Mouse (Mus musculus) brown adipose tissue, adult 24 weeks (tissue): Measurements from ENCODE around the gene Prss29. TPM values are rescaled to one million over a fixed set of nuclear protein-coding genes. Genes with fewer than 3 reads are reported as not detected.

ENCODE experiments used
- H3K27ac ChIP-seq: fragments of 200-500 bp; replicated peaks from 2 replicates; pipeline ENCODE4 v1.5.1; 2012; ENCODE audit warnings: low read depth, mild to moderate bottlenecking, low read length
- H3K4me1 ChIP-seq: fragments of 200-500 bp; 2 replicates; pipeline ENCODE4 v1.6.1; 2012; ENCODE audit warnings: low read length, mixed read lengths; ENCODE audit not compliant: control insufficient read depth, insufficient read depth, insufficient read length
- H3K4me3 ChIP-seq: fragments of 200-500 bp; 2 replicates; pipeline ENCODE4 v1.5.1; 2012; ENCODE audit warnings: low read depth, mild to moderate bottlenecking, low read length, moderate library complexity; ENCODE audit not compliant: insufficient read depth
- polyA plus RNA-seq: library from polyadenylated mRNA; stranded (reverse); fragments of >200 nt; gene quantifications from 2 replicates; pipeline ENCODE4 v1.2.4, GENCODE M21; 2012; ENCODE audit not compliant: missing spikeins, insufficient read depth, insufficient read length

The Prss29 gene
- not detected in 2 replicates for polyA plus RNA-seq

DNA sequence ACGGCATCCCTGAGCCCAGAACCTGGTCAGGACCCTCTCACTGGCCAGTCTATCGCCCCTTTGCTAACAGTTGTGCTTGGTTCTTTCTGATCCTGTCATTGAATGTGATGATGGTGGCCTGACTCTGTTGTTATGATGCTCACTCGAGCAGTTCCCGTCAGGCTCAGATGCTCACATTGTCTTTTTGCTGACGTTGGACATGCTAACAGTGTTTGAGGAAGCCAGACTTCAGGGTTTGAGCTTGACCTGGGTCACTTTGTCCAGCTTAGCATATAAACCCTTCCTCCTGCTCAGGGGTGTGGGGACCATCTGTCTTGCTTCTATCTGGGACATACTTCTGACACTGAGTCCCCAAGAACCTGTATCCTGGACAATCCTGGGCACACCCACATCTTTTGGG is at the start of gene Prss29:
TSS of gene Prss29 (plus strand) at position 301 of the 400 bp plus-strand sequence.
- Histone ChIP-seq H3K4me3 (no peak within 1 kb of the TSS), H3K4me1 (no peaks in the 10 kb centered on the region), H3K27ac (no peak within 1 kb of the TSS)

- Histone ChIP-seq H3K4me1 (peaks cover 6% of the 10 kb centered on the region), H3K27ac (no peak overlapping the region), H3K4me3 (no peak overlapping the region; the same call in 1 of the 2 replicates)
Measured at GRCm38 (mm10) chr17:25270795-25271335, 47.6 kb upstream of the Prss29 start.

GRCm38 (mm10) chr17:25272326-25272725 is 46.1 kb upstream of the Prss29 start:
- Histone ChIP-seq H3K27ac (no peak overlapping the region), H3K4me1 (peaks cover 6% of the 10 kb centered on the region), H3K4me3 (peak overlapping the region; percentile 91)

- Histone ChIP-seq H3K4me3 (peak overlapping the region; percentile 91), H3K27ac (peak overlapping the region; percentile 99), H3K4me1 (peaks cover 6% of the 10 kb centered on the region)
Measured at GRCm38 (mm10) chr17:25272951-25273705, 45.3 kb upstream of the Prss29 start.

- Histone ChIP-seq H3K4me1 (peaks cover 6% of the 10 kb centered on the region), H3K4me3 (peak overlapping the region; percentile 91), H3K27ac (peak overlapping the region; percentile 99)
Measured at GRCm38 (mm10) chr17:25273706-25274501, 44.5 kb upstream of the Prss29 start.

DNA sequence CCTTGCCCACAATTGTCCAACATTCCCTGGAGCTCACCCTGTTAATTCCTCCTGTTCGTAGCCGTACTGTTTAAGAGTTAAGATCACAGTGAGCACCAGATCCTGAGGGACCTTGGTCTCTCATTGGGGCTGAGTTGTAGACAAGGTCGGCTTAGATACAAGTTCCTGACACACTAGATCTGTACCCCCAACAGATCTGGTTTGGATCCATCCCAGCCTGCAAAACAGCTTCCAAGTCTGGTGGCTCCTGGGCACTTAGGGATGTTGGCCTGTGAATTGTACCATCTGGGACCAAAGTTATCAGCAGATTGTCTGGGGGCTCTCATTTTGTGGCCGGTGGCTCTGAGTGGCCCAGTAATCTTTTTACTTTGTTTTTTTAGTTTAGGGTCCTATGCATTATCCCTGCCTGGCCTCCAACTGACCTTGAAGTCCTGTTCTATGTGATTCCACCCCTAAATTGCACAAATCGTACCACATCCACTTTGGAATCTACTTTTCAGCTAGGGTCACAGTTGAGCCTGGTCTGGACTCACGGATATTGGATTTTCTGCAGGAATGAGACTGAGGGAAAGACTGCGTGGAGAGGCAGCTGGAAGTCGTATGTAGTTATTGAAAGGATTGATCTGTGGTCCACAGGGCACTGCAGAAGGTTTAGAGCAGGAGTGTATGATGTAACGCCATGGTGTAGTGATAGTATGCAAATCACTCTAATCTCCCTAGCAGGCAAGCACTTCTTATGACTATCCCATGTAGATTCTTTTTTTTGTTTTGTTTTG is 43.7 kb upstream of the Prss29 start, which contains the start of gene Ube2i:
TSS of gene Ube2i (minus strand) at position 52 of the 776 bp plus-strand sequence.
- Histone ChIP-seq H3K4me3 (peak within 1 kb of the TSS; percentile 91), H3K27ac (peak within 1 kb of the TSS; percentile 99), H3K4me1 (peaks cover 6% of the 10 kb centered on the region)

- Histone ChIP-seq H3K27ac (no peak overlapping the region), H3K4me1 (peaks cover 6% of the 10 kb centered on the region; the same call in 1 of the 2 replicates), H3K4me3 (no peak overlapping the region)
Measured at GRCm38 (mm10) chr17:25275833-25276232, 42.6 kb upstream of the Prss29 start.

DNA sequence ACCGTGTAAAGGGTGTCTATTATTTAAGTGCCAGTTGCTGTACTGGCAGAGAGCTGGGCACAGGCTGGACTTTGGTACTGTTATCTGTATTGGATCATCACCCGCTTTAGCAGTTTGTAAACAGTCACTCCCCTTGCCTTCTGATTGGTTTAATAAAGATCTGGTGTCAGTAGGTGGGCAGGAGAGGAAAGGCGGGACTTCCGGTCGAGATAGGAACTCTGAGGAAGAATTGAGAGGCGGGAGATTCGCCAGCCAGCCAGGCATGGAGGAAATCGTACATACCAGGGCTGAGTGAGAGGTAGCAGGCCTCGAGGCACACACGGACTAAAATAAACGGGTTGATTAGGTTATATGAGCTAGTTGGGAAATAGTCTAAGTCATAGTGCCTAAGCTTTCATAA is 36.3 kb upstream of the Prss29 start:
- Histone ChIP-seq H3K4me3 (no peak overlapping the region), H3K27ac (no peak overlapping the region), H3K4me1 (no peaks in the 10 kb centered on the region)

DNA sequence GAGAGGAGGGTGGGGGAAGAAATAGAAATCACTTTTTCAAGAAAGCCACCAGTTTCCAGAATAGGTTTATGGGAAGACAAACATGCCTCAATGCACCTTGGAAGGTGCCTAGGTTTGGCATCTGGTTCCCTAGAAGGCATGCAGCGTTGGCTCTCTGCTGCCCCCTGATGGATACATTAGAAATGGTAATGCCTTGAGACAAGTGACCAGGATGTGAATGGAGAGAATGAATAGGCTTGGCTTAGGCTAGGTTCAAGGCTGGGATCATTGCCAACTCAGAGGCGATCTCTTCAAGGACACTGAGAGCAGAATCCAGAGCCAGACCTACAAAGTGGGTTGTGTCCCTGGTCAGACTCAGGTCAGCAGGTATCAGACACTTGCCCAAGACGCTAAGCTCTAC is 33.4 kb upstream of the Prss29 start:
- Histone ChIP-seq H3K4me1 (no peaks in the 10 kb centered on the region), H3K27ac (no peak overlapping the region), H3K4me3 (no peak overlapping the region)

GRCm38 (mm10) chr17:25288842-25289241 is 29.6 kb upstream of the Prss29 start:
- H3K27ac ChIP-seq = no peak overlapping the region
- H3K4me3 ChIP-seq = no peak overlapping the region
- no peaks in the 10 kb centered on the region for H3K4me1 ChIP-seq

DNA sequence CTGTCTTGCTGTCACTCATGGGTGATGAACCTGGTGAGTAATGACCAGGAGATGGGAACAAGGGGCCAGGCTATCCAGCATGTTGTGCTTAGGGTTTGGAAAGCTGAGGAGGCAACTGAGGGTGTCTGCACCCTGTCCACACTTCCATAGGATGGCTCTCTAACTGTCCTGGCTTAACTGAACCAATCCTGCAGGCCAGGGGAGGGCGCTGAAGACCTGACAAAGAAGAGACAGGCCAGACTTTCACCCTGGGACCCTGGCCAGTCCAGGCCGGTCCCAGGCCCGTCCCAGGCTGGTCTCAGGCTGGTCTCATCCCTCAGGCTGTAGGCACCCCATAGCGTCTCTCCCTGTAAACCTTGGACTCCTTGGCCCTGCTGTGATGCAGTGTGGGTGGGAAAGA is 28.0 kb upstream of the Prss29 start:
- H3K27ac ChIP-seq = no peak overlapping the region

GRCm38 (mm10) chr17:25293495-25293894 is 25.0 kb upstream of the Prss29 start:
- no peak overlapping the region for H3K27ac ChIP-seq
- no peak overlapping the region for H3K4me3 ChIP-seq
- H3K4me1 ChIP-seq = no peaks in the 10 kb centered on the region

More for the DNA sequence above, 28.0 kb upstream of the Prss29 start:
- H3K4me1 ChIP-seq = no peaks in the 10 kb centered on the region
- H3K4me3 ChIP-seq = no peak overlapping the region

GRCm38 (mm10) chr17:25294111-25294510 is 24.3 kb upstream of the Prss29 start:
- Histone ChIP-seq H3K4me3 (no peak overlapping the region), H3K4me1 (no peaks in the 10 kb centered on the region), H3K27ac (no peak overlapping the region)

GRCm38 (mm10) chr17:25298094-25298493 is 20.4 kb upstream of the Prss29 start, which contains the start of gene Prss34:
Gene Prss34 (plus strand): TSS chr17:25298394.
- Histone ChIP-seq H3K4me1 (no peaks in the 10 kb centered on the region), H3K4me3 (no peak within 1 kb of the TSS), H3K27ac (no peak within 1 kb of the TSS)
